Comparison of ENCODE assay signal across 8 mouse cellular contexts in genomic region chr12:44674541-44674940, GRCm38 (mm10).
DNase-seq lines count a peak whose midpoint lies in the region; ATAC-seq and TF ChIP-seq lines count a peak whose summit lies in the region.
"Not testable (repeated sequence)": the region's sequence is repeated elsewhere in the genome, so short reads cannot be mapped to it uniquely, and the experiment has no call there.

No protein-coding gene starts in this region.

- peak; percentile 40 for TF ChIP-seq CTCF in E14TG2a.4 (conservative IDR thresholded peaks at IDR 0.05; ENCODE audit: low read length)

- not testable (repeated sequence) for ATAC-seq in forebrain, embryonic 14.5 days; hindbrain, embryonic 14.5 days (ENCODE audit: low FRiP score)

- not testable (repeated sequence) for H3K4me1 ChIP-seq in E14TG2a.4 (replicated peaks; ENCODE audit: low read depth, low read length); forebrain, embryonic 14.5 days (ENCODE audit: control insufficient read depth, insufficient read depth, low read length); hindbrain, embryonic 14.5 days (replicated peaks; ENCODE audit: control insufficient read depth, insufficient read depth, low read length)

- not testable (repeated sequence) for H3K9ac ChIP-seq in forebrain, embryonic 14.5 days (ENCODE audit: low read length); hindbrain, embryonic 14.5 days

- not testable (repeated sequence) for H3K27me3 ChIP-seq in E14TG2a.4 (ENCODE audit: insufficient read depth, low read length); forebrain, embryonic 14.5 days (replicated peaks; ENCODE audit: control insufficient read depth, insufficient read depth, low read length); hindbrain, embryonic 14.5 days (ENCODE audit: control insufficient read depth, insufficient read depth, low read length)

- not testable (repeated sequence) for H3K36me3 ChIP-seq in E14TG2a.4 (ENCODE audit: insufficient read depth, low read length); forebrain, embryonic 14.5 days (ENCODE audit: control insufficient read depth, insufficient read depth, low read length); hindbrain, embryonic 14.5 days (replicated peaks; ENCODE audit: control insufficient read depth, insufficient read depth)

- not testable (repeated sequence) for H3K9me3 ChIP-seq in E14TG2a.4 (ENCODE audit: low read length); forebrain, embryonic 14.5 days (replicated peaks; ENCODE audit: control insufficient read depth, low read length); hindbrain, embryonic 14.5 days (ENCODE audit: control insufficient read depth, low read length)

- H3K4me2 ChIP-seq in forebrain, embryonic 14.5 days (ENCODE audit: low read length); hindbrain, embryonic 14.5 days (replicated peaks): not testable (repeated sequence)

- H3K27ac ChIP-seq in forebrain, embryonic 14.5 days (ENCODE audit: low read depth, low read length); hindbrain, embryonic 14.5 days: not testable (repeated sequence)

- peak; percentile 33 for DNase-seq in ZHBTc4 (ENCODE audit: low read depth, low spot score)
- DNase-seq in cerebellum, postnatal 10 days: peak; percentile 42 to 66
- DNase-seq in forebrain, embryonic 14.5 days (ENCODE audit: low spot score): peak; percentile 59
- DNase-seq in hindbrain, embryonic 14.5 days (ENCODE audit: low spot score): peak; percentile 72
- DNase-seq in left cerebral cortex, adult 11 months (ENCODE audit: low spot score): peak; percentile 6
- peak; percentile 7 for DNase-seq in lung, postnatal 10 days
- peak; percentile 8 for DNase-seq in right cerebral cortex, adult 18-20 months

- not testable (repeated sequence) for H3K4me3 ChIP-seq in E14TG2a.4 (replicated peaks; ENCODE audit: low read length); forebrain, embryonic 14.5 days (ENCODE audit: low read depth, low read length); hindbrain, embryonic 14.5 days (replicated peaks; ENCODE audit: low read length)

- WGBS in forebrain, embryonic 14.5 days: 77% methylated on average over 3 of the region's 3 CpGs
- WGBS in hindbrain, embryonic 14.5 days: 52% methylated on average over 3 of the region's 3 CpGs

Comparison
In these comparisons a context has a peak if more than half of its experiments do, and no peak if none do; other contexts are left out.
1. DNase-seq: peak in every context shown above with its lines; median percentile 72 in hindbrain, embryonic 14.5 days; 59 in forebrain, embryonic 14.5 days; 54 in cerebellum, postnatal 10 days; 33 in ZHBTc4; 8 in right cerebral cortex, adult 18-20 months; 7 in lung, postnatal 10 days; 6 in left cerebral cortex, adult 11 months.